Mouse (Mus musculus) MN1 (cell line): ENCODE results near the gene AI661453.
"Not testable (repeated sequence)": the region's sequence is repeated elsewhere in the genome, so short reads cannot be mapped to it uniquely, and the experiment has no call there.

Source experiments
- DNase-seq: peaks from one replicate; pipeline ENCODE4 v3.0.0-alpha.2; 2016; ENCODE audit warnings: low spot score

Gene AI661453

DNA sequence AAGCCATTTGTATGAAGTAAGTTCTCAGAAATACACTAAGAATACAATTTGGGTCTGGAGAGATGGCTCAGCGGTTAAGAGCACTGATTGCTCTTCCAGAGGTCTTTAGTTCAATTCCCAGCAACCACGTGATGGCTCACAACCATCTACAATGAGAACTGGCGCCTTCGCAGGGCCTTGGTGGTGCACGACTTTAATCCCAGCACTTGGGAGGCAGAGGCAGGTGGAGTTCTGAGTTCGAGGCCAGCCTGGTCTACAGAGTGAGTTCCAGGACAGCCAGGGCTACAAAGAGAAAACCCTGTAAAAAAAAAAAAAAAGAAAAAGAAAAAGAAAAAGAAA lies 66.3 kb downstream of the AI661453 start:
- not testable (repeated sequence) for DNase-seq

GRCm38 (mm10) chr17:47503689-47504088 lies 67.3 kb downstream of the AI661453 start:
- no peak for DNase-seq

DNA sequence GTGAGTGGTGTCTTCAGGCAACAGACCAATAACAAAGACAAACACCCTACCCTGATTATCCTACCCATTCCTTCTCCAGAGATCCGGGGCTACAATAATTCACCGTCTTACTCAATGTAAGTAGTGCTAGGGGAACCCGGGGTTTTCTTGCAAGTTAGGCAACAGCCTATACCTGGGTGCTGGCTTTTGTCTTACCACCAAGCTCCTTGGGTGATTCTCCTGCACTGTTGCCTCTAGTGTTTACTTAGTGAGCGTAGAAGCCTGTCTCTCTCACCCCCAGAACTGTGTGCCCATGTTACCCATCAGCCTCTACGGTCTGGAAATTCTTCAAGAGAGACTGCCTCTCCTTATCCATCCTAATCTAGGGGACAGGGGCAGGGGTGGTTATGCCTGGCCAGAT lies 67.8 kb downstream of the AI661453 start:
- DNase-seq, result no peak

DNA sequence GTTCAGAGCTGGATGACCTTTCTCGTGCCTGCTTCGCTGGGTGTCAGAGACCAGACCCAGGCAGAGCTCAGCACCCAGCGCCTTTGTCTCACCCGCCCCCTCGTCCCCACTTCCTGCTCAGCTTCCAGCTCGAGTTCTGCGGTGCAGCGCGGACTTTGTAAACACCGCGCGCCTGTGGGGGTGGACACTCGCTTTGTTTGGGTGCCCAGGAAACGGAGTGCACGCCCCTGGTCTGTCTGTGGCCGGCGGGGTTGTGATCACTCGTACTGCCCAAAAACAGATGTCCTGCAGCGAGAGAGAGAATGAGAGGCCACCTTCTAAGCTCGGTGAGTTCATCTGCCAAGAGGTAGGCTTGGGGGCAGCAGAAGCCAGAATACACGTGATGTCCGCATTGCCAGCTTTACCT lies 68.5 kb downstream of the AI661453 start, which contains the start of gene Ccnd3:
Gene Ccnd3 (plus strand): TSS at position 111 of the 406 bp plus-strand sequence.
- peak; percentile 88 for DNase-seq

- no peak for DNase-seq
Observed at GRCm38 (mm10) chr17:47505566-47505965, 69.2 kb downstream of the AI661453 start.

DNA sequence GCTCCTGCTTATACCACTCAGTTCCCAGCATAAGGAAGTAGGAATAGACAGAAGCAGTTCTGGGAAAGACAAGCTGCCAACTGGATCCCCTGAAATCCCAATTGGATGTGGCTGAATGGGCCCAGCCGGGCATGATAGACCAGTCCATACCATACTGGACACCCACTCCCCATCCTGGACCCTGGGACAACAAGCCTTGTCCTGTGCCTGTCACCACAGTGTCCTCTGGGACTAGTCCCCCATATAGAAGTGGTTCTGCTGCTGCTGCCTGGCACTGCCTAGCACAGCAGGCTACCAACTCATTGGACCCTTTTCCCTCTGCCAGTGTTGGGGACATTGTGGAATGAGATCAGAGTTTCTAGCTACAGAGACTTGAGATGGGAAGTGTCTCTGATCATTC lies 69.6 kb downstream of the AI661453 start:
- DNase-seq, result no peak

DNA sequence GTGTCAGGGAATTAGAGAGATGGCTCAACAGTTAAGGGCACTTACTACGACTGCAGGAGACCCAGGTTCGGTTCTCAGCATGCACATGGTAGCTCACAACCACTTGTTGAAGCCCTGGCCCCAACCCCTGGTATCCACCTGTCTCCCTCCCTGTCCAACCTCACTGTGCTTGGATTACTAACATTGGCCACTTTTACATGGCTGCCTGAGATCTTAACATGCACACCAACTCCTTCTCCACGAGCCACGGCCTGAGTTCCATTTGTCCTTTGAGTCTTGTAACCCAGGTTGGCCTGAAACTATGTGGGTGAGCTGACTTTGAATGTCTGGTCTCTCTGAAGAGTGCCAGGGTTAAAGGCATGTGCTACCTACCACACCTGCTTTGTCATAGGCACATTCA lies 70.3 kb downstream of the AI661453 start:
- DNase-seq, result no peak

- DNase-seq, result no peak
Observed at GRCm38 (mm10) chr17:47507523-47507922, 71.1 kb downstream of the AI661453 start.

DNA sequence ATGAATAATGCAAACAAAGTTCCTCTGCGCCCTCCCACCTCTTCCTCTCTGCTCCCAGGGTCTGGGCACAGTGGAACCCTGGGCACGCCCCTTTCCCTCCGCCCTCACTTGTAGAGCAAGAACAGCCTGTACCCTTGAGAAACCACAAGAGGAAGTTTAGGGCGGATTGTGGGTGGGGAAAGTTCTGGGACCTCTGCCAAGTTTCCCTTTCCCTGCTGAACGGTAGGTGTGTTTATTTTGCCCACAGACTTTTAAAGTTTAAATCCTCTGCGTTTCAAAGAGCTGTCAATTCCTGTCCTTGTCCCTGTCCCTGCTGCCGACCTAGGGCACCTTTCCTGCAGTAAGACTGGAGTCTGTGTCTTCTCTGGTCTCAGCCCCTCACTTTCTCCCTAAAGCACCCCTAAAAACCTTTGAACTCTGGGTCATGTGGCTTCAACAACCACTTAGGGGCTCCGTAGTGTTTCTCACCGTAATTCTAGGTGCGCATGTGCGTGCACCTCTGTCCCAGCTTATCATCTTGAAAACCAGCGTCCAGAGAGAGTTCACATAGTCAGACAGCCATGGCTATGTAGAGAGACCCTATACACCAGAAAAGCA lies 71.7 kb downstream of the AI661453 start:
- DNase-seq, result peak; percentile 92

DNA sequence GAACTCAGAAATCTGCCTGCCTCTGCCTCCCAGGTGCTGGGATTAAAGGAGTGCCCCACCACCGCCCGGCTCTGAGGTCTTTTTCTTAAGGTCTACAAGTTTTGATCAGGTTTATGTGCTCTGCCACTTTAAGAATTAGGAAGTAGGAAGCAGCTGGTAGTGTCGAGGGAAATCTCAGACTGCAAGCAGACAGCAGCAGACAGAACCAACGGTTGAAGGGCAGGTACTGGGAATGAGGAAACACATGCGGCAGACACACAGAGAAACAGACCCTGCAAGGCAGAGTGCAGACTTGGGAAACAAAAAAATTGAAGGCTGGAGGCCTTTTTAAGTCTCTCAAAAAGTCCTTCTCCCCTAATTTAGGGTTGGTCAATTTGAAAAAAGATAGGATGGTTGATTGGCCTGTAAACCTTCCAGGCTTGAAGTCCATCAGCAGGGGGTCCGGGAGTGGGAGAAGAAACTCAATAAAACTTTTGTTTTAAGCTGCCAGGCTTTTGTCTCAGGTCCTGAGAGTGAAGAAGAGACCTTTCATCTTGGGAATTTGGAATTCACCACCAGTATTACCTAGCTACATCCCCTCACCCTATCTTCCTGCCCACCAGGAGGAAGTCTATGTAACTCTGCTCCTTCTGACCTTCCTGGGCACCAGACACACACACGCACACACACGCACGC lies 72.8 kb downstream of the AI661453 start:
- DNase-seq, result no peak

GRCm38 (mm10) chr17:47511111-47512020 lies 75.0 kb downstream of the AI661453 start:
- peak; percentile 100 for DNase-seq

- DNase-seq, result no peak
Observed at GRCm38 (mm10) chr17:47512956-47513775, 76.8 kb downstream of the AI661453 start.

GRCm38 (mm10) chr17:47515180-47515844 lies 78.9 kb downstream of the AI661453 start:
- no peak for DNase-seq

DNA sequence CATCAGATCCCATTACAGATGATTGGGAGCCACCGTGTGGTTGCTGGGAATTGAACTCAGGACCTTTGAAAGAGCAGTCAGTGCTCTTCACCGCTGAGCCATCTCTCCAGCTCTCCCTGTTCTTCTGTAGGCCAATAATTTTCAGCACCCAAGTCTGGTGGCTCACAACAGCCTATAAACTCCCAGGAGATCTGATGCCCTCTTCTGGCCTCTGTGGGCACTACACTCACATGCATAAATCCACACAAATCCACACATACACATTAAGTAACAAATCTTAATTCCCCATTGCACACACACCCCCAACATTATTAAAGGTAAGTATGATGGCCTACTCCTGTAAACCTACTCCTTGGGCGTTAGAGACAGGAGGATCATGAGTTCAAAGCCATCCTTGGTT lies 79.8 kb downstream of the AI661453 start:
- no peak for DNase-seq

GRCm38 (mm10) chr17:47518205-47518604 lies 81.8 kb downstream of the AI661453 start:
- no peak for DNase-seq
